In genomic region chr6:136861020-136861419, GRCm38 (mm10) we compare ENCODE assay signal across 9 mouse cellular contexts. TPM values are rescaled to one million over a fixed set of nuclear protein-coding genes. Genes with fewer than 3 reads are reported as not detected.
DNase-seq lines count a peak whose midpoint lies in the region; ATAC-seq lines count a peak whose summit lies in the region.
"Had no signal": no experiment of that assay in that cellular context is flagged by ENCODE, and none has a peak within 500 bp of the region (broad histone marks: within the 10 kb centered on the region; RNA-seq: fewer than 3 reads in every experiment).

No protein-coding gene starts in this region.

- no peaks in the 10 kb centered on the region for H3K27me3 ChIP-seq in hindbrain, embryonic 10.5 days (ENCODE audit: insufficient read depth, poor library complexity, severe bottlenecking)
- no peaks in the 10 kb centered on the region for H3K27me3 ChIP-seq in hindbrain, embryonic 12.5 days
- H3K27me3 ChIP-seq in heart, embryonic 15.5 days, result no peaks in the 10 kb centered on the region
- H3K27me3 ChIP-seq in limb, embryonic 15.5 days, result no peaks in the 10 kb centered on the region
- H3K27me3 ChIP-seq: neural tube, embryonic 13.5 days had no signal

- no peak overlapping the region for H3K9ac ChIP-seq in hindbrain, embryonic 12.5 days
- H3K9ac ChIP-seq in heart, embryonic 15.5 days, result 0 out of 2 replicates have a peak overlapping the region, but pooled peaks have one; percentile 3
- no peak overlapping the region for H3K9ac ChIP-seq in limb, embryonic 15.5 days
- H3K9ac ChIP-seq: neural tube, embryonic 13.5 days had no signal

- DNase-seq in hindbrain, embryonic 10.5 days (ENCODE audit: low spot score), result peak; percentile 12
- DNase-seq in CD4-positive helper T cell, adult 2 months (ENCODE audit: low read depth, low spot score), result peak; percentile 51
- peak; percentile 32 for DNase-seq in brain, embryonic 18.5 days (ENCODE audit: low read depth, low spot score)
- peak; percentile 85 for DNase-seq in retina, embryonic 14.5 days (ENCODE audit: low spot score)
- no peak for DNase-seq in urinary bladder, adult 2 months (ENCODE audit: low spot score)

- H3K4me3 ChIP-seq in hindbrain, embryonic 10.5 days, result no peak overlapping the region
- H3K4me3 ChIP-seq in hindbrain, embryonic 12.5 days, result no peak overlapping the region
- H3K4me3 ChIP-seq in heart, embryonic 15.5 days, result no peak overlapping the region
- H3K4me3 ChIP-seq in limb, embryonic 15.5 days, result no peak overlapping the region
- H3K4me3 ChIP-seq: neural tube, embryonic 13.5 days had no signal

- no peaks in the 10 kb centered on the region for H3K36me3 ChIP-seq in hindbrain, embryonic 10.5 days
- H3K36me3 ChIP-seq in hindbrain, embryonic 12.5 days, result no peaks in the 10 kb centered on the region
- H3K36me3 ChIP-seq in heart, embryonic 15.5 days, result no peaks in the 10 kb centered on the region
- H3K36me3 ChIP-seq in limb, embryonic 15.5 days, result no peaks in the 10 kb centered on the region
- H3K36me3 ChIP-seq: neural tube, embryonic 13.5 days had no signal

- H3K27ac ChIP-seq in hindbrain, embryonic 10.5 days, result no peak overlapping the region
- no peak overlapping the region for H3K27ac ChIP-seq in hindbrain, embryonic 12.5 days
- H3K27ac ChIP-seq in heart, embryonic 15.5 days, result peak overlapping the region; percentile 95
- H3K27ac ChIP-seq in limb, embryonic 15.5 days, result 0 out of 2 replicates have a peak overlapping the region, but pooled peaks have one; percentile 12
- H3K27ac ChIP-seq: neural tube, embryonic 13.5 days had no signal

- 51% methylated on average over 9 of the region's 9 CpGs for WGBS in hindbrain, embryonic 10.5 days
- 54% methylated on average over 9 of the region's 9 CpGs for WGBS in hindbrain, embryonic 12.5 days
- 32% methylated on average over 9 of the region's 9 CpGs for WGBS in heart, embryonic 15.5 days
- 37% methylated on average over 9 of the region's 9 CpGs for WGBS in limb, embryonic 15.5 days

- 0 out of 2 replicates have a peak, but pooled peaks cover 7% of the 10 kb centered on the region for H3K4me1 ChIP-seq in hindbrain, embryonic 10.5 days (replicated peaks)
- no peaks in the 10 kb centered on the region for H3K4me1 ChIP-seq in hindbrain, embryonic 12.5 days
- peaks cover 46% of the 10 kb centered on the region for H3K4me1 ChIP-seq in heart, embryonic 15.5 days (replicated peaks)
- H3K4me1 ChIP-seq in limb, embryonic 15.5 days, result peaks cover 15% of the 10 kb centered on the region
- H3K4me1 ChIP-seq: neural tube, embryonic 13.5 days had no signal

- no peak for ATAC-seq in hindbrain, embryonic 12.5 days (ENCODE audit: low FRiP score)
- no peak for ATAC-seq in heart, embryonic 15.5 days (replicated peaks; ENCODE audit: insufficient number of reproducible peaks, insufficient read depth, low FRiP score, low read depth)
- ATAC-seq in limb, embryonic 15.5 days (ENCODE audit: insufficient number of reproducible peaks, low FRiP score, low TSS enrichment, low read depth), result no peak

- H3K9me3 ChIP-seq in hindbrain, embryonic 10.5 days, result no peaks in the 10 kb centered on the region
- H3K9me3 ChIP-seq in hindbrain, embryonic 12.5 days (replicated peaks), result no peaks in the 10 kb centered on the region
- H3K9me3 ChIP-seq in heart, embryonic 15.5 days (replicated peaks), result no peaks in the 10 kb centered on the region
- no peaks in the 10 kb centered on the region for H3K9me3 ChIP-seq in limb, embryonic 15.5 days
- H3K9me3 ChIP-seq: neural tube, embryonic 13.5 days had no signal

- no peak overlapping the region for H3K4me2 ChIP-seq in hindbrain, embryonic 12.5 days (replicated peaks)
- peak overlapping the region; percentile 21; the same call in 1 of the 2 replicates for H3K4me2 ChIP-seq in heart, embryonic 15.5 days
- H3K4me2 ChIP-seq in limb, embryonic 15.5 days, result no peak overlapping the region
- H3K4me2 ChIP-seq: neural tube, embryonic 13.5 days had no signal

RNA-seq across cellular contexts. Expression of gene Art4, which starts 3.5 kb away (rescaled TPM):
- polyA plus RNA-seq in hindbrain, embryonic 10.5 days (2016; fragmentation: Nextera tagmentation; extraction: Ambion mirVana), result 1.7 and 2.3 TPM in 2 replicates
- 0.47 and 0.75 TPM in 2 replicates for polyA plus RNA-seq in hindbrain, embryonic 12.5 days (2016; fragmentation: Nextera tagmentation; extraction: Ambion mirVana)
- polyA plus RNA-seq in heart, embryonic 15.5 days (2015; fragmentation: Nextera tagmentation; extraction: Ambion mirVana), result 14.4 and 16.5 TPM in 2 replicates
- polyA plus RNA-seq in limb, embryonic 15.5 days (2015; fragmentation: Nextera tagmentation; extraction: Ambion mirVana), result 2.9 and 3.9 TPM in 2 replicates
- polyA plus RNA-seq in urinary bladder, adult 2 months (2012; rRNA removed), result 11.8 and 14.6 TPM in 2 replicates

RNA-seq across cellular contexts. Expression of gene Mgp, which starts 14.6 kb away (rescaled TPM):
- 0.85 and 3.3 TPM in 2 replicates for polyA plus RNA-seq in hindbrain, embryonic 10.5 days (2016; fragmentation: Nextera tagmentation; extraction: Ambion mirVana)
- 16.6 and 35.9 TPM in 2 replicates for polyA plus RNA-seq in hindbrain, embryonic 12.5 days (2016; fragmentation: Nextera tagmentation; extraction: Ambion mirVana)
- 595 and 619 TPM in 2 replicates for polyA plus RNA-seq in heart, embryonic 15.5 days (2015; fragmentation: Nextera tagmentation; extraction: Ambion mirVana)
- 350 and 381 TPM in 2 replicates for polyA plus RNA-seq in limb, embryonic 15.5 days (2015; fragmentation: Nextera tagmentation; extraction: Ambion mirVana)
- polyA plus RNA-seq in urinary bladder, adult 2 months (2012; rRNA removed), result 4,728 and 4,770 TPM in 2 replicates

RNA-seq across cellular contexts. Expression of gene Smco3, which starts 25.8 kb away (rescaled TPM):
- polyA plus RNA-seq in hindbrain, embryonic 10.5 days (2016; fragmentation: Nextera tagmentation; extraction: Ambion mirVana), result not detected in 2 replicates
- 0.49 and 1.1 TPM in 2 replicates for polyA plus RNA-seq in hindbrain, embryonic 12.5 days (2016; fragmentation: Nextera tagmentation; extraction: Ambion mirVana)
- polyA plus RNA-seq in heart, embryonic 15.5 days (2015; fragmentation: Nextera tagmentation; extraction: Ambion mirVana), result 0.30 TPM in 1 of 2 replicates, not detected in the other
- 0.56 and 0.62 TPM in 2 replicates for polyA plus RNA-seq in limb, embryonic 15.5 days (2015; fragmentation: Nextera tagmentation; extraction: Ambion mirVana)
- polyA plus RNA-seq in urinary bladder, adult 2 months (2012; rRNA removed), result 0.13 and 0.14 TPM in 2 replicates

RNA-seq across cellular contexts. Expression of gene Wbp11, which starts 33.0 kb away (rescaled TPM):
- polyA plus RNA-seq in hindbrain, embryonic 10.5 days (2016; fragmentation: Nextera tagmentation; extraction: Ambion mirVana), result 140 and 155 TPM in 2 replicates
- 112 and 123 TPM in 2 replicates for polyA plus RNA-seq in hindbrain, embryonic 12.5 days (2016; fragmentation: Nextera tagmentation; extraction: Ambion mirVana)
- 60.4 and 66.9 TPM in 2 replicates for polyA plus RNA-seq in heart, embryonic 15.5 days (2015; fragmentation: Nextera tagmentation; extraction: Ambion mirVana)
- 90.4 and 90.9 TPM in 2 replicates for polyA plus RNA-seq in limb, embryonic 15.5 days (2015; fragmentation: Nextera tagmentation; extraction: Ambion mirVana)
- 31.2 and 40.7 TPM in 2 replicates for polyA plus RNA-seq in urinary bladder, adult 2 months (2012; rRNA removed)

RNA-seq across cellular contexts. Expression of gene BC049715, which starts 33.6 kb away (rescaled TPM):
- 1.1 and 2.3 TPM in 2 replicates for polyA plus RNA-seq in hindbrain, embryonic 10.5 days (2016; fragmentation: Nextera tagmentation; extraction: Ambion mirVana)
- 1.3 and 2.5 TPM in 2 replicates for polyA plus RNA-seq in hindbrain, embryonic 12.5 days (2016; fragmentation: Nextera tagmentation; extraction: Ambion mirVana)
- polyA plus RNA-seq in heart, embryonic 15.5 days (2015; fragmentation: Nextera tagmentation; extraction: Ambion mirVana), result 1.3 and 1.9 TPM in 2 replicates
- polyA plus RNA-seq in limb, embryonic 15.5 days (2015; fragmentation: Nextera tagmentation; extraction: Ambion mirVana), result 1.1 and 1.4 TPM in 2 replicates
- polyA plus RNA-seq in urinary bladder, adult 2 months (2012; rRNA removed), result 0.40 and 0.52 TPM in 2 replicates

Comparison
In these comparisons a context has a peak if more than half of its experiments do, and no peak if none do; other contexts are left out.
1. H3K27ac ChIP-seq: peak in heart, embryonic 15.5 days (single experiment) and limb, embryonic 15.5 days (single experiment); none in hindbrain, embryonic 10.5 days (single experiment) and hindbrain, embryonic 12.5 days (single experiment).